Mouse (Mus musculus) testis, postnatal 14 days (tissue): Measurements from ENCODE around the gene Polr2l.

Experiments
- DNase-seq: peaks from one replicate; pipeline ENCODE4 v3.0.0; 2021; ENCODE audit warnings: low spot score

Gene Polr2l

DNA sequence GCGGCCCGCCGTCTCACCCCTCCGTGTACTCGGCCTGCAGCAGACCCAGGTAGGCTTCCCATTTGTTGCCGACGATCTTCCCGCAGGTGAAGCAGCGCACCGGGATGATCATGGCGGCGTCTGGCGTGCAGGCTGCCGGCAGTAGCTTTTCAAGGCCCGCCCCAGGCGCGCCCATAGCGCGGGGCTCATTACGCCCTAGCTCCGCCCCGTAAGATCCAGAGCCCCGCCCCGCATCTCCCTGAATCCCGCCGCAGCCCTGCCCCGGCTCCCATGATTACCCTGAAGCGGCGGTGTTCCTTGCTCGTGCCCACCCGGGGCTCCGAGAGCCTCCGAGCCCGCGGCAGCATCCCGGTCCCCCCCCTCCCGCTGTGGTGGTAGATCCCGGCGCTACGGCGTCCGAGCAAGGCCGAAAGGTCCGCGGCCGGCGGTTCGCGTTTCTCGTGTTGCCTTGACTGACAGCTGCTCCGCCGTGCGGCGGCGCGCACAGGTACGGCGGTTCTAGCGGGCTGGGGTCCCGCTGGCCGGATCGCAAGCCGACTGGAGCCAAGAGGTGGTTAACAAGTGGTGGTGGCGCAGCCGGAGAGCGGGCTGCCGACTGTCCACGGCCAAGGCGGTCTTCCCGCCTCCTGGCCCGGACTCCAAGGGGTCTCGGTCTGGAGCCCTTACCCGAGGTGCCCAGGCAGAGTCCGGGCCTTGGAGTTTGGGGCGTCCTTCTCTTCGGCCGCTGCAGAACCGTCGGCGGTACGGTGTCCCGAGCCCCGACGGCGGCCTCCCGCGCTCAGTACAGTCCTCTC, at the start of gene Polr2l, which contains the start of gene Tspan4:
Gene Polr2l, minus strand, starts transcription at position 122 of the 794 bp plus-strand sequence.
Gene Tspan4, plus strand, starts transcription at position 230 of the 794 bp plus-strand sequence.
- DNase-seq, result peak; percentile 89

DNA sequence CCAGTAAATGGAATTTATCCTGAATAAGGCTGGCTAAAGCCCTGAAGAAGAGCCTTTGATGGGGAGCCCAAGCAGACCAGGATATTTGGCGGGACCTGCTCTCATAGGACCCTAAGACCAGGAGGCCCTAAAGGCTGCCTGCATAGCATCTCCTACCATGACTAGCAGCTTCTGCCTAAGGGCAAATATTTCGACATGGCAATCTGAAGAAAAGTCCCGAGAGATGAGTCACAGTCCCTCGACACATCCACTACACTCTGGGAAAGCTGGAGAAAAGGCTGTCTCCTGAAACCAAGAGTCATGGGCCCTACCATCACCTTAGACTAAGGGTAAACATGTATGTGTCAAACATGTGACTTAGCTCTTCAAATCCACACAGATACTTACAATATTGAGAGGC, 49.3 kb upstream of the Polr2l start:
- no peak for DNase-seq

DNA sequence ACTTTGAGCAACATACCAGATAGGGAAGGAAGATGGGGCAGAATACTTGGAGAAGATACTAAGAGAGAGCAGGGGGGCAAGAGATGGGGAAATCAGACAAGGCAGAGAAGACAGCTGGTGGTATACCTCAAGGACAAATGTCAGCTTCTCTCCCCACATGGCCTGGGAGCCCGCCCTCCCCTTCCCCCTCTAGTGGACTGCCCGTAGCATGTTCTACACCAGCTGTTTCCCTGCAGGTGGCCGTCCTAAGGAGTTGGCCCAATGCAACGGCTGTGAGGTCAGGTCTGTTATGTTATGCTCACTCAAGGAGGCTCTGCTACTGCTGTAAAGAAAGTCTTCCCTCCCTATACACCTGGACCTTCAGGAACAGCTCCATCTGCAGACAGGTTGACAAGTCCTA, 48.1 kb upstream of the Polr2l start:
- DNase-seq, result no peak

DNA sequence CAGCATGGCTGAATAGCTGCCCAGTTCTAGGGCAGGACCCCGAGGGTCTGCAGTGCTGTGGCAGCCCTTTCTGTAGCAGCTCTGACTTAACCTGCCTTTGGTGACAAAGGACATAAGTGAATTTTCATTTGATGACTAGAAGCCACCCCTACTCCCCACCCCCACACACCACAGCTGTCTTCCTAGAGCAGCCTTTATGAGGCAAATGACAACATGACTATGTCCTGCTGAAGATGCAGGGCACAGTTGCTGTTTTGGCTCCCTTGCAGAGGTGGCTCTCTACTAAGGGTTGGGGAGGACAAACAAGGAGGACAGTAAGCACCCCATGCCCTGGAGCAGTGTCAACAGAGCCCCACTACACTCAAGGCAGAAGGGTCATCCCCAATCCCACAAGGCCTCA, 44.9 kb upstream of the Polr2l start:
- DNase-seq, result no peak

DNA sequence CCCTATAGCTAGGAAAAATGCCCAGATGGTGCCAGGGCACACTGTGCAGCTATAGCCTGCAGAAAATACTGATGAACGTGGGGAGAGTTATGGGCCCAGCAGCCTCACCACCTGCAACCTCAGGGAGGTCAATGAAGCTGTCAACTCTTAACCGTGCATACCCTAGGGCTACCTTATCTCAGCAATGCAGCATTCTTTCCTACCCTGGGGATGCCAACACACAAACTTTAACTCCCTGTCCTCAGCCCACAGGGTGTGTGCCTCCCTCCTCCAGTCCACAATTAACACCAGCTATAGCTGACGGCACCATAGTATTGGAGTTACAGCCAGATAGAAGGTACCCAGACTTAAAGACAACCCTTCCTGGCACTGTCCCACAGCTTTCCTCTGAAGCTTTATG, 44.0 kb upstream of the Polr2l start:
- DNase-seq, result no peak

DNA sequence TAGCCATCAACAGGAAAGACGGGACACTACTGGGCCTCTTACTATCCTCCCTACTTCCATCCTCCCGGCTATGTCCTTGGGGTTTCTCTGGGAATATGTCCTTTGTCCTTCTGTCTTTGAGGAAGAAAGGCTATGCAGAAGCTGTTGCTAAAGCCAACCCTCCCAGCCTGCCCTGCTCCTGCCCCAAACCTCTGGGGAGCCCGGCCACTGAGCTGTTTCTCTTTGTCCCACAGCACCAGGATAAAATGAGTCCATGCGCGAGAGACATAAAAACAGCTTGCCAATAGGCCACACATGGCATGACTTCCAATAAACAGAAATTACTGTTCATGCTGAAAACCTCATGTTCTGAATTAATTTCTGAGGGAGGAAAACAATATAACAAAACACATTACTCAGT, 43.4 kb upstream of the Polr2l start:
- no peak for DNase-seq

DNA sequence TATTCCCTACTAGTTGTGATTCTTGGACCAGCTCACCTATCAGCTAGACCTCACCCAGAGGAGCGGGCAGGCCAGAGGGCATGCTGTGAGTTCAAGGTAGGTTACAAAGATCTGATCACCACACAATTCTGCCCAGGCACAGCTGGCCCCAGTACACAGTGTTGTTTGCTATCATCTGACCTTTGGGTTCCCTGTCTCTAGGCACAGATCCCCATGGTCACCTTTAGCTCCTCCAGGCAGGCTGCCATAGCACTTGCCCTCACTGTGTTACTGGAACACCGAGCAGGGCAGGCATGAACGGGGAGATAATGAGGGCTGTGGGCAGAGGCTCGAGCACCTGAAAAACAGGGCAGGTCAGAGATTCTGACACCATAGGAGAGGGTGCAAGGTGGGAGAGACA, 42.7 kb upstream of the Polr2l start:
- no peak for DNase-seq

DNA sequence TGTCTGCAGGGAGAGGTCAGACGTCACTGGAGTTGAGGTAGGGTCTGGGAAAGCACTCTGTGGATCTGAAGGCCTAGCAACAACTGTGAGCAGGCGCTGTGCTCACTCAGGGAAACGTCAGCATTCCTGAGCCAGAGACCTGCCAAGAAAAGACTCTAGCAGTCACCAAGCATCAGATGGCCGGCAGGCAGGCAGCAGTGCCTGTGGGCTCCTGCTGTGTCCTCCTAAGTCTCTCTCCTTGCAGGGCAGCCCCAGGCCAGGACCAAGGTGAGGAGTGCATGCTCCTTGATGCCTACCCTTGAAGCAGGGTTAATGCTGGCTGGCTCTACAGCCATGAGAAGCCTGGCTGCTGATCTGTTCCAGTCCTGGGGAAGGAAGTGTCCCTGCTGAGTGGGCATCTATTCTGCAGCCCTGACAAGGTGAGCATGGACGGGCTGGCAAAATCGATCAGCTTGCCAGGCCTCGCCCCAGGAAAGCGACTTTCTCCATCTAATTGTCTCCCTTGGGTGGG, 35.8 kb upstream of the Polr2l start:
- DNase-seq, result no peak

DNA sequence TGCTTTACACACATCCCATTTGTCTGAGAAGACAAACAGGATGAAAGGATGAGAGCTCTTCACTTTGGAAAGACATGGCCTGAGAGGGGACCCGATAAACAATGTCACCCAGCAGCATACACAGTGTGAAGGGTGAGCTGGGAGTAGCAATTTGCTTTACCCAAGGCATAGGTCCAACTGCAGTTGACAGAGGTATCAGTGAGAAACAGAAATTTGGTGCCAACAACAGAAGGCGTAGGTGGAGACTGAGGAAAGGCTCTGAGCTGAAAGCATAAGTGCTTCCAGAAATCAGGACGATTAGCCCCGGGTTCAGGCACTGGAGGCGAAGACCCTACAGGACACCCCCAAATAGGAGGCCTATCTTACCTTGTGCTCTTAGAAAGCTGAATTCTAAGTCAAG, 35.3 kb upstream of the Polr2l start:
- no peak for DNase-seq

DNA sequence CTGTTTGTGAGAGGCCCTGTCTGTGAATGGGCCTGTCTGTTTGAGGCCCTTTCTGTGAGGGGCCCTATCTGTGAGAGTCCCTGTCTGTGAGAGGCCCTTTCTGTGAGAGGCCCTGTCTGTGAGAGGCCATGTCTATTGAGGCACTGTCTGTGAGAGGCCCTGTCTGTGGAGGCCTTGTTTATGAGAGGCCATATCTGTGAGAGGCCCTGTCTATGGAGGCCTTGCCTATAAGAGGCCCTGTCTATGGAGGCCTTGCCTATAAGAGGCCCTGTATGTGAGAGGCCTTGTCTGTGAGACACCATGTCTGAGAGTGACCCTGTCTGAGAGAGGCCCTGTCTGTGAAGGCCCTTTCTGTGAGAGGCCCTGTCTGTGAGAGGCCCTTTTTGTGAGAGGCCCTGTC, 33.2 kb upstream of the Polr2l start:
- no peak for DNase-seq

DNA sequence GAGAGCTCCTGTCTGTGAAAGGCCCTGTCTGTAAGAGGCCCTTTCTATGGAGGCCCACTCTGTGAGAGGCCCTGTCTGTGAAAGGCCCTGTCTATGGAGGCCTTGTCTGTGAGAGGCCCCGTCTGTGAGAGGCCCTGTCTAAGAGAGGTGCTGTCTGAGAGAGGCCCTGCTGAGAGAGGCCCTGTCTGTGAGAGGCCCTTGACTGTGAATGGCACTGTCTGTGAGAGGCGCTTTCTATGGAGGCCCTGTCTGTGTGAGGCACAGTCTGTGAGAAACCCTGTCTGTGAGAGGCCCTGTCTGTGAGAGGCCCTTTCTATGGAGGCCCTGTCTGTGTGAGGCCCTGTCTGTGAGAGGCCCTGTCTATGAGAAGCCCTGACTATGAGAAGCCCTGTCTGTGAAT, 31.3 kb upstream of the Polr2l start:
- no peak for DNase-seq

DNA sequence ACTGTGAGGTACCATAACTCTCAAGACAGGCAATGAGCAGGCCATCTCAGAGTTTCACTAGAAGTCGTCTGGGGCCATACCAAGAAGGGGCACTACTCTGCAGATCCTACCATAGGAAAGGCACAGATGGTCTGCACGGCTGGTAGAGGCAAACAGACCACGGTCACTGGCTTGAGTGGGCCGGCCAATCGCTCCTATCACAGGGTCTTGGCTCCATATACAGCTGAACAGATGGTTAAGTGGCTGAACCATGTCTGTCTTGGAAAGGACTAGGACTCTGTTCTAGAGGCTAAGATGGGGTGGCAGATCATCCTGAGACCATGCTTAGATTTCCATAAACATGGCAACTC, 27.6 kb upstream of the Polr2l start:
- DNase-seq, result no peak

DNA sequence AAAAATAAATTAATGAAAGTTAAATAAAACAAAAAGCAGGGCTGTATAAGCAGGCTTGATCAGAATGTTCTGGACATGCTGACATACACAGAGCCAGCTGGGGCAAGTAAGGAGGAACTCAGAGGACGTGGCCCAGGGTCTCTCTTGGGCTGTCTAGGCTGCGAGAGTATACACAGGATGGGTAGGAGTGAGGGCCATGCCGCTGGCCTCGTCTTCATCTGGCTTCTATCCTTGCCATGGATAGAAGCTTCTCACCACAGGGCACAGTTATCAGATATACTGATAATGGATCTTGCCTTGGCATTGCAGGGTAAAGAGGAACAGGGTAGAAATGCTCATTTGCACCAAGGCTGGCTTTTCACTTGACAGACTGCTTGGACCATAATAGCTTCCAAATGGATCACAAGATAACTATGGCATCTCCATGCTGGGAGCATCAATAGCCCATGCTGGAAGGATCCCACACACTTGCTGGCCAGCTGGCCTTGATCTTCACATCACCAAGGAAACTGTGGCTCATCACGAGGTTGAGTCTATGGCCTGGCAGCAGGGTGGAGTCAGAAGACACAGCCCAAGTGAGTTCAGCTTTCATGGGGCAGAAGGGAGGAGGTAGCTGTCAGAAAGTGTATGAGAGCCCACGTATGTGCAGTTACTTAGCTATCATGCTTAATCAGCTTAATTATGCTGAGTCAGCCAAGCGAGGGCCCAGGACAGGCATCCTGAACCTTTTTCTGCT, 27.1 kb upstream of the Polr2l start:
- no peak for DNase-seq

DNA sequence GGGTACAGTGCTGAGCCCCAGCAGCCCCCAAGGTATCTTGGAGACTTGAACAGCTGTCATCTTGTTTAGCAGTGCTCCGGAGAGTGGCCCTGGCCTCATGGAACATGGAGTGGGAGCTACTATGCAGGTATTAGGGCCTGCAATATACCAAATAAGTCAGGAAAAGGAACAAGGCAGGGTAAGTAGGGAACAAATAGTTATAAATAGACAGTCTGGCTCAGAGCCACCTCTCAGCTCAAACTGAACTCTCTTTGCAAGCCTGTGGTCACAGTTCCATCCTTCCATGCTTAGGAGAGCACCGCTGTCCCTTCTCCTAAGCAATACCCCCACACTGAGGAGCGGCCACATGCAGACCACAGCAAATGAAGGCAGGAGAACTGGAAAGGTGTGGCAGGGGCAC, 22.7 kb upstream of the Polr2l start:
- no peak for DNase-seq

DNA sequence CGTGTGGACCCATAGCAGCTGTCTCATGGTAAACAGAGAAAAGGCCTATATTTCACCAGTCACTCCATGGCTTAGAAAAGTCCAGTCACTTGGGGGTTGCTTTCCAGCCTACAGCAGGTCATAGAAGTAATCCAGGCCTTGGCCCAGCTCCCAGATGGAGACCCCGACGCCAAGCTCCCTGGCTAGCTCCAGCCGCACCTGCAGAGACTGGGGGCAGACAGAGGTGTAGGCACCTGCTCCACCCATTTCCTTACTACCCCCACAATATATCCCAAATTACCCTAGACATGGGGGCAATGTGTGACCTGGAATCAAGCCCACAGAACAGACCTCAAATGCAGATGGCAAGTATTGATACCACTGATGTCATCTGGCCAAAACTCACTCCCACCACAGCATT, 21.0 kb upstream of the Polr2l start:
- DNase-seq, result no peak

DNA sequence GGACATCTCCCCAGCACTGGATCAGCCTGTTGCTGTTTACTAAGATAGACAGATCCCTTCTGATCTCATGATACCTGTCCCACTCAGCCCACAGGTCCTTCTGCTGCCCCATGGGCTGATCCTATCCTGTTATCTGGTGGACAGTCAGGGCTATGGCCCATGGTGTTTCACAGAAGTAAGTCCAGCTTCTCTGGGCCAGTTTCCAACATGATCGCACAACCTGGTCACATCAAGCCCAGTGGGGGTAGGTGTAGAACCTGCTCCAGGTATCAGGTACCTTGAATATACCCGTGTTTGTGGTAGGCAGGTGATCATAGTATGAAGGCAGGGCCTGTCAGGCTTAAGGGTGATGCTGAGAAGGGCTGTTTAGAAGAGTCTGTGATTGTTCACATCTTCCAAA, 20.4 kb upstream of the Polr2l start:
- DNase-seq, result no peak

DNA sequence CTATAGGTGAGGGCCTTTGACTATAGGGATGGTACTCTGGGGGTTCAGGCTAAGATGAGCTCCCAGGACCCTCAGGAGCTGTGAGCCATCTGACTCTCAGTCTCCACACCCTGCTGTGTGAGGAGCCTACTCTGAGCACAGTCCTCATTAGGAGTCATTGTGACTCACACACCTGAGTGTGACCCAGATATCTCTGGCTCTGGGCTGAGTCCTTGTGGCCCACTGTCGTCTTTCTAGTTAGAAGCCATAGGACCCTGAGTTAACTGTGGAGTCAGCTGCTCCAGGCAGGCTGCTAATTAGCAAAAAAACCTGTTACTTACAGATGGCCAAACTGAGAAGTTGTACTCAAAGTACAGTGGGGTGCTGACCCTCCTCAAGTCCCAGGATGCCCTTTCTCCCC, 18.8 kb upstream of the Polr2l start:
- no peak for DNase-seq

DNA sequence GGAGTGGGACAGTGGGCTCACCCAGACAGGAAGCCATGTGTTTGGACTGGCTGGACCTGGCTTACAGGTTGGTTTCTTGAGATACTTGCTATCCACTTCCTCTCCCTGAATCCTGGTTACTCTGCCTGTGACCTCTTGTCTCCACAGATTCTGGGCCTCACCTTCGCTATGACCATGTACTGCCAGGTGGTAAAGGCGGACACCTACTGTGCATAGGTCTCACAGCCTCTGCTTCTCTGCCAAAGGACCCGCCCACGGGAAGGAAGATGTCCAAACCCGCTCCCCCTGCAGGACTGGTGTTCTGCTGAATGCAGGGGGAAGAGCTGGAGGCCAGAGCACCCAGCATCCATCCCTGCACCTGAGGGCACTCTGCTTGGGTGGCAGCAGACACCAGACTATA, 17.8 kb upstream of the Polr2l start:
- no peak for DNase-seq

DNA sequence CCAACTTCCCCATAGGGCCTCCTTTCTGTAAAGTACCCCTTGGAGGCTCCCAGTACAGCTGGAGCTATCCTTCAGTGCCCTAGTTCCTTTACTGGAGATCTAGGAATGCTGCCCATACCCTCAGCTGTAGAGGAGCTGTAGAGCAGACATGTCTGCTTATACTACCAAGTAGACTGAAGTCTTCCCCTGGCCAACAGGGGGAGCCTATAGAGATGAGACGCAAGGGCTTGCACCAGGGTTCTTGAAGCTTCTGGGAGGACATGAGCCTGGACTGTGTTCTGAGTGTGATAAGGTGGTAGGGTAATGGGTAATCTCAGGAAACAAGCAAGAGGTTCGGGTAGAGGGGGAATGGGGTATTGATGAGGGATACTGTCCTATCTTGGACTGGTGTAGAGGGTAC, 16.2 kb upstream of the Polr2l start:
- DNase-seq, result no peak

DNA sequence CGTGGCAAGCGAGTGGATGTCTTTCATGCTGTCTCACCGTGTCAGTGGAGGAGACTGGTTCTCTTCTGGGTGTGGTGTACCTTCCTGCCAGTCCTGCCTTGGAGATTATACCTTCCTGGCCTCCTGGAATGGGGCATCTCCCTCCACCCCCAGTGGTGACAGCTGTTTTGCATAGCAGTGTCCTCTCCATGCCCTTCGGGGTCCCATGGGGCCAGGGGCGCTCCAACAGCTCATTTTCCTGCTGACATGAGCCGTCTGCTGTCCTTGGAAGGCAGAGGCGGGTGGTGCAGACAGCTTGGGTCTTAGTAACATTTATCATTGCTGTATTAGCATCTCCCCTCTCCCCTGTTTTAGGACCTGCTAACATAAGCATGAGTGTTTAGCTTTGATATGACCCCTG, 12.2 kb upstream of the Polr2l start:
- no peak for DNase-seq

DNA sequence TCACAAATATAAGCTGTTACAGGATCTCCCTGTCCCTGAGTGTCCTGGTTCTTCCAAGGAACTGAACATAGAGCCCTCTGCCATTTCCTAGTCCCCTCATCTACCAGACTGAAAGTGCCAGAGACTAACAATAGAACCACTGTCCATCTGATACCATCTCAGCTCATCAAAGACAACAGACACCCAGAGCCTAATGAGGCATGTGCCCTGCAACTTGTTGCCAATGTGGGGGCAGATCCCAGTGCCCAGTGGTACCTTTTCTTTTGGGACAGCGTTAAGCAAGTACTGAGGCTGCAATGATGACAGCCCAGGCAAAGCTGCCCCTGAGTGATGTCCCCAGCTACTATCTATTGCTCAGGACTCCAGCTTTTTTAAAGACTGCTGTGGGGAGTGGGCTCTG, 11.3 kb upstream of the Polr2l start:
- DNase-seq, result no peak

DNA sequence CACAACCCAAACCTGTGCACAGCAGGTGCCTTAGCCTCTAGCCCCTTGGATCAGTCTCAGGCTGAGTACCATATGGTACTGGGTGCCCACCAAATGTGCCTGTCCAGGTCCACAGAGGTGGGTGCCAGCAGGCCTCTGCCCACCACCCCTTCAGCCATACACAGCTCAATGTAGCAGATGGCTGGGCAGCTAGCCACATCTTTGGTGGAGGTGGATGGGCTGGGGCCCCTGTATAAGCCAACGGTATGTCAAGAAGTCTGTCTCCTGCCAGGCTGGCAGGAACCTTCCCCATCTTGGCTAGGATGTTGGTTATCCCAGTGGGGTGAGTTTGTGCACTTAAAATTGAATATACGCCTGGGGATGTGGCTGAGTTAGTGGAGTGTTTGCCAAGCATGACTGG, 10.7 kb upstream of the Polr2l start:
- no peak for DNase-seq

DNA sequence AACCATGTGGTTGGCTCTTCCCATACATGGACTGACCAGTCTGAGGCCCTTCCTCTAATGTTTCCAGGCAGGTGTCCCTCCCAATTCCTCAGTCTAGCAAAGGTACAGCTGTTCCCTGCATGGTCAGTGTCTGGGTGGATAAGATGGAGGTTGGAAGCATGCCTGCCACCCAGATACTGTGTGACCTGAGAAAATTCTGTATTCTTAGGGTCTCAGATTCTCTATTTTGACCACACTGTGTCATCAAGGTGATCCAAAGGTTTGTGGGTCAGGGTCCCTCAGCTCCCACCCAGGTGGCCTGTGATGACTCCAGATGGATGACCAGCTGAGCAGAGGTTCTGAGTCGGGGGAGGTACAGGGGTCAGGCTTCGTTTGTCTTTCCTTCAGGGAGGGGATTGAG, 10.3 kb upstream of the Polr2l start:
- DNase-seq, result no peak
